Mouse (Mus musculus): ENCODE results near the gene Rbks. TPM values are rescaled to one million over a fixed set of nuclear protein-coding genes. Genes with fewer than 3 reads are reported as not detected.
A peak's percentile ranks its signal among the peaks of the same experiment; 100 is the strongest.

Rbks gene
- polyA plus RNA-seq, 2 experiments: 10.1 to 22.7 TPM

DNA sequence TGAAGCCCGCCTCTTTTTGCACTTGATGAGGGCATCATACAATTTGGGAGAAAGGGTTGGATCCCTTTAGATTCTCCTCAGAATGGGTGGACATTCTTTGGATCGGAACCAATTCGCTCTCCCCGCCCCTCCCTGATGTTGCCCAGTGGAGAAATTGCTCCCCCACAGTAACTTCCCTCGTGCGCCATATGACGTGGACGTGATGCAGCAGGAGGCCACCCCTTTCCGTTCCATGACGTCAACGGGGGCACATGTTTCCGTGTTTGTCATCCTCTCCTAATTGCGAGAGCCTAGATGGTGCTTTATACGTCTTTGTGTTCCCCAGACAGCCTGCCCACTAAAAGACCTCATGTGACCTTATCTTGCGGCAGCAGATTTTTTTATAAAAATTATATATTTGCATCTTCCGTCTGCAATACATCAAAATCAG, 885 bp upstream of the Rbks start:
- no peaks in the 10 kb centered on the region for H3K9me3 ChIP-seq (ENCODE audit: control insufficient read depth, low read length)
- TF ChIP-seq EP300 (IDR thresholded peaks at IDR 0.05; ENCODE audit: low read depth) (no peak), CTCF (IDR thresholded peaks at IDR 0.05; ENCODE audit: low read depth) (peak; percentile 11; the same call in 1 of the 2 replicates)
- peak; percentile 84 to 88 (median 85) for DNase-seq (ENCODE audit: low read depth in 3 of 3, low spot score in 3 of 3)
- peaks cover 3% of the 10 kb centered on the region for H3K36me3 ChIP-seq (replicated peaks; ENCODE audit: control insufficient read depth, insufficient read depth, low read depth)
- peaks cover 18 to 20% of the 10 kb centered on the region in 2 experiments for H3K4me1 ChIP-seq (replicated peaks; ENCODE audit: control insufficient read depth in 2 of 2, insufficient read depth in 2 of 2, low read length in 1 of 2)
- H3K4me3 ChIP-seq (ENCODE audit: insufficient read depth in 1 of 2, low read depth in 2 of 2, low read length in 2 of 2): peak overlapping the region; percentile 68 to 84
- H3K9ac ChIP-seq (replicated peaks): peak overlapping the region; percentile 61
- no peaks in the 10 kb centered on the region for H3K27me3 ChIP-seq (ENCODE audit: control insufficient read depth, insufficient read depth, low read length)
- H3K4me2 ChIP-seq (ENCODE audit: low read depth): peak overlapping the region; percentile 96
- WGBS (ENCODE audit: insufficient replicate concordance): 1% methylated on average over 16 of the region's 16 CpGs
- H3K27ac ChIP-seq: peak overlapping the region; percentile 97
- peak; percentile 75 for ATAC-seq (ENCODE audit: insufficient read depth)

DNA sequence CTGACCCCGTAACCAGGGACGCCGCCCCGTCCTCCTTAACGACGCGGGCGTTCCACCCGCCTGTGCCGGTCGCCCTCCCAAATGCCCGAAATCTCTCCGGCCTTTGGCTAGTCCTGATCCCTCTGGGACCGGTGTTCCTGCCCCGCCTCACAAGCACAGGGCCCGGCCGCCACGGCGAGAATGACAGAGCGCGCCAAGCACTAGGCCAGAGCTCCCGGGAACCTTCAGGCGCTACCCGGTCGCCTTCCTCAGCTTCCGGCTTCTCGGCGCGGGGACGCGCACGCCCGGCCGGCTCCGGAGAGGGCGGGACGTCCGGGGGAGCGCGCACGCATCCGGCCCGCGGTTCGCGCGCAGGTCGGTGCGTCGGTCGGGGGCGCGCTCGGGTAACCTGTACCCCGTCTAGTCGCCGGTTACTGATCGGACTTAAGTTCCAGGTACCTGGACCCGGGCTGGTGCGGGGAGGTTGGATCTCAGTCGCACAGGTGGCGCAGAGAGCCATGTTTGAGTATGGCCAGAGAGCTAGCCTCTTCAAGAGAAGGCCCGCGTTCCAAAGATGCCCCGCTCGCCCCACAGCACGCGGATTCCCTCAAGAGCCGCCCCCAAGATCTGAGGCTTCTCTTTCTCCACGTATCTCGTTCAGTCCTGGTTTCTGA, 343 bp upstream of the Rbks start, which contains the start of gene Babam2:
Gene Babam2, plus strand, starts transcription at position 41 of the 653 bp plus-strand sequence.
- no peaks in the 10 kb centered on the region for H3K9me3 ChIP-seq (ENCODE audit: control insufficient read depth, low read length)
- H3K4me1 ChIP-seq (replicated peaks; ENCODE audit: control insufficient read depth in 2 of 2, insufficient read depth in 2 of 2, low read length in 1 of 2): peaks cover 18 to 20% of the 10 kb centered on the region in 2 experiments
- ATAC-seq (ENCODE audit: insufficient read depth) (peak; percentile 94), DNase-seq (ENCODE audit: low read depth in 3 of 3, low spot score in 3 of 3) (peak; percentile 75 to 80 (median 79))
- H3K27me3 ChIP-seq (ENCODE audit: control insufficient read depth, insufficient read depth, low read length): no peaks in the 10 kb centered on the region
- peaks cover 3% of the 10 kb centered on the region for H3K36me3 ChIP-seq (replicated peaks; ENCODE audit: control insufficient read depth, insufficient read depth, low read depth)
- peak within 1 kb of the TSS; percentile 97 for H3K27ac ChIP-seq
- TF ChIP-seq EP300 (IDR thresholded peaks at IDR 0.05; ENCODE audit: low read depth) (peak; percentile 32), CTCF (IDR thresholded peaks at IDR 0.05; ENCODE audit: low read depth) (no peak)
- peak within 1 kb of the TSS; percentile 61 for H3K9ac ChIP-seq (replicated peaks)
- H3K4me3 ChIP-seq (ENCODE audit: insufficient read depth in 1 of 2, low read depth in 2 of 2, low read length in 2 of 2): peak within 1 kb of the TSS; percentile 68 to 84
- WGBS (ENCODE audit: insufficient replicate concordance): under 1% methylated on average over 71 of the region's 71 CpGs
- peak within 1 kb of the TSS; percentile 96 for H3K4me2 ChIP-seq (ENCODE audit: low read depth)

DNA sequence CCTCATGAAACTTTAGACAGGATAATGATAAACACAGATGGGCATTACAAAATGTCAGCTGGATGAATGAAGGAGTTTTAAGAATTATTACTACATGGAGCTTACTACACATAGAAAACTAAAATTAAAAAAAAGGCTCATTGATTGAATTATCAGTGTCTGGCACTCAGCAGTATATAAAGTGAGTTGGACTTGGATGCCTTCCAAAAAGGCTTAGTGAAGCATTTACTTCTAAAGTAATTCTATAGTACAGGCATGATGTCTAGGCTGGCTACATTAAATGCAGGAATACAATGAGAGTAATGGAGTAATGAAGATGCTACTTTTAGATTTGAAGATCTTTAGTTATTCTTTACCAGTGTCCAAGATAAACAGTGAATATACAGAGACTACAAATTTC, 4.2 kb downstream of the Rbks start:
- Histone ChIP-seq H3K27me3 (ENCODE audit: control insufficient read depth, insufficient read depth, low read length) (no peaks in the 10 kb centered on the region), H3K9me3 (ENCODE audit: control insufficient read depth, low read length) (no peaks in the 10 kb centered on the region), H3K4me1 (replicated peaks; ENCODE audit: control insufficient read depth in 2 of 2, insufficient read depth in 2 of 2, low read length in 1 of 2) (peaks cover 10% of the 10 kb centered on the region in 2 experiments), H3K4me3 (ENCODE audit: insufficient read depth in 1 of 2, low read depth in 2 of 2, low read length in 2 of 2) (no peak overlapping the region), H3K4me2 (ENCODE audit: low read depth) (no peak overlapping the region), H3K9ac (replicated peaks) (no peak overlapping the region), H3K36me3 (replicated peaks; ENCODE audit: control insufficient read depth, insufficient read depth, low read depth) (no peaks in the 10 kb centered on the region), H3K27ac (no peak overlapping the region)
- TF ChIP-seq EP300 (IDR thresholded peaks at IDR 0.05; ENCODE audit: low read depth) (no peak), CTCF (IDR thresholded peaks at IDR 0.05; ENCODE audit: low read depth) (no peak)
- no peak for ATAC-seq (ENCODE audit: insufficient read depth)
- DNase-seq (ENCODE audit: low read depth in 3 of 3, low spot score in 3 of 3): no peak

DNA sequence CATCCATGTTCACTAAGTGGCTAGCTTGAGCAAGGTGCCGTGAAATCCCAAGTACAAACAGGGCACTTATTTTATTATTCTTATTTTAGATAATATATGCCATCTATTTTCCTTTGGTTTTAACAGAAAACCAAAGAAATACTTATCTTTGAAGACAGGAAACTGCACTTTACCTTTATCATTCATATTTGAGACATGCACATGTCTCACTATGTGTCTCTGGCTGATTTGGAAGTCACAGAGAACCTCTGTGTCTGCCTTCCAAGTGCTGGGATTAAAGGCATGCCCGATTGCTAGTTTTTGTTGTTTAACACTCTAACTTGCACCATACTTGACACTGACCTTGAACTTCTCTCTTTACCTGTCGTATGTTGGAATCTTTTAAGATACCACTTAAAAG, 9.5 kb downstream of the Rbks start:
- peaks cover 23 to 25% of the 10 kb centered on the region in 2 experiments for H3K4me1 ChIP-seq (replicated peaks; ENCODE audit: control insufficient read depth in 2 of 2, insufficient read depth in 2 of 2, low read length in 1 of 2)
- 24% methylated on average over 3 of the region's 3 CpGs for WGBS (ENCODE audit: insufficient replicate concordance)
- H3K27ac ChIP-seq: peak overlapping the region; percentile 66
- TF ChIP-seq EP300 (IDR thresholded peaks at IDR 0.05; ENCODE audit: low read depth): peak; percentile 74
- no peak for TF ChIP-seq CTCF (IDR thresholded peaks at IDR 0.05; ENCODE audit: low read depth)
- ATAC-seq (ENCODE audit: insufficient read depth) (peak; percentile 32; the same call in 1 of the 2 replicates), DNase-seq (ENCODE audit: low read depth in 3 of 3, low spot score in 3 of 3) (peak in 1 of 3 experiments; percentile 43)
- peak overlapping the region; percentile 25 for H3K4me2 ChIP-seq (ENCODE audit: low read depth)
- H3K36me3 ChIP-seq (replicated peaks; ENCODE audit: control insufficient read depth, insufficient read depth, low read depth): no peaks in the 10 kb centered on the region
- 0 out of 2 replicates have a peak overlapping the region, but pooled peaks have one; percentile 23 for H3K9ac ChIP-seq (replicated peaks)
- H3K4me3 ChIP-seq (ENCODE audit: insufficient read depth in 1 of 2, low read depth in 2 of 2, low read length in 2 of 2): no peak overlapping the region
- H3K9me3 ChIP-seq (ENCODE audit: control insufficient read depth, low read length): no peaks in the 10 kb centered on the region
- H3K27me3 ChIP-seq (ENCODE audit: control insufficient read depth, insufficient read depth, low read length): no peaks in the 10 kb centered on the region

DNA sequence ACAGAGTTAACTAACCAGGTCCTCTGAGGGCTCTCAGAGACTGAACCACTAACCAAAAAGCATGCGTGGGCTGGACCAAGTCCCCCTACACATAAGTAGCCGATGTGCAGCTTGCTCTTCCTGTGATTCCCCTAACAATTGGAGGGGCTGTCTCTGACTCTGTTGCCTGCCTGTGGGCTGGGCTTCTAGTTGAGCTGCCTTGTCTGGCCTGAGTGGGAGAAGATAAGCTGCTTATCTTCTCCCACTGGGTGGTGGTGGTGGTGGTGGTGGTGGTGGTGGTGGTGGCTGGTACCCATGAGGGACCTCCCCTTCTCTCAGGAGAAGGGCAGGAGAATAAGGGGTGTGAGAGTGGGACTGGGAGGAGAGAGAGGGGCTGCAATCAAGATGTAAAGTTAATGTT, 11.4 kb downstream of the Rbks start:
- TF ChIP-seq EP300 (IDR thresholded peaks at IDR 0.05; ENCODE audit: low read depth): peak; percentile 88
- TF ChIP-seq CTCF (IDR thresholded peaks at IDR 0.05; ENCODE audit: low read depth): no peak
- peak overlapping the region; percentile 48 for H3K9ac ChIP-seq (replicated peaks)
- H3K27ac ChIP-seq: peak overlapping the region; percentile 79
- peak; percentile 75 to 78 (median 78) for DNase-seq (ENCODE audit: low read depth in 3 of 3, low spot score in 3 of 3)
- no peaks in the 10 kb centered on the region for H3K9me3 ChIP-seq (ENCODE audit: control insufficient read depth, low read length)
- H3K36me3 ChIP-seq (replicated peaks; ENCODE audit: control insufficient read depth, insufficient read depth, low read depth): no peaks in the 10 kb centered on the region
- H3K27me3 ChIP-seq (ENCODE audit: control insufficient read depth, insufficient read depth, low read length): no peaks in the 10 kb centered on the region
- peak; percentile 99 for ATAC-seq (ENCODE audit: insufficient read depth)
- H3K4me3 ChIP-seq (ENCODE audit: insufficient read depth in 1 of 2, low read depth in 2 of 2, low read length in 2 of 2): peak overlapping the region; percentile 34 to 49; a peak in 3 of 4 replicates
- peaks cover 23 to 25% of the 10 kb centered on the region in 2 experiments for H3K4me1 ChIP-seq (replicated peaks; ENCODE audit: control insufficient read depth in 2 of 2, insufficient read depth in 2 of 2, low read length in 1 of 2)
- H3K4me2 ChIP-seq (ENCODE audit: low read depth): peak overlapping the region; percentile 67
- WGBS (ENCODE audit: insufficient replicate concordance): 11% methylated on average over 2 of the region's 2 CpGs

All from liver, embryonic 14.5 days (tissue).